Mouse (Mus musculus) hindbrain, embryonic 16.5 days (tissue): Measurements from ENCODE around the gene Umad1. TPM values are rescaled to one million over a fixed set of nuclear protein-coding genes. Genes with fewer than 3 reads are reported as not detected.

Experiments
- ATAC-seq: fragments of 200-750 bp; cut with Nextera tagmentation; 2 replicates; pipeline ENCODE4 v1.8.0; 2017; ENCODE audit warnings: moderate TSS enrichment, moderate library complexity
- H3K27ac ChIP-seq: fragments of 300-500 bp; sonication (generic); 2 replicates; pipeline ENCODE4 v1.5.1; 2014; ENCODE audit warnings: low read depth, mild to moderate bottlenecking, control low read depth, low read length, moderate library complexity
- H3K27me3 ChIP-seq: fragments of 300-500 bp; sonication (generic); replicated peaks from 2 replicates; pipeline ENCODE4 v1.6.1; 2014; ENCODE audit warnings: low read length; ENCODE audit not compliant: control insufficient read depth, insufficient read depth
- H3K36me3 ChIP-seq: fragments of 300-500 bp; sonication (generic); 2 replicates; pipeline ENCODE4 v1.6.1; 2014; ENCODE audit warnings: mild to moderate bottlenecking, low read length, moderate library complexity, mixed read lengths; ENCODE audit not compliant: control insufficient read depth, insufficient read depth
- H3K4me1 ChIP-seq: fragments of 300-500 bp; sonication (generic); 2 replicates; pipeline ENCODE4 v1.6.1; 2014; ENCODE audit warnings: low read depth, low read length; ENCODE audit not compliant: control insufficient read depth, insufficient read depth
- H3K4me2 ChIP-seq: fragments of 300-500 bp; sonication (generic); 2 replicates; pipeline ENCODE4 v1.6.1; 2014; ENCODE audit warnings: mild to moderate bottlenecking, low read length, control low read depth, moderate library complexity
- H3K4me3 ChIP-seq: fragments of 300-500 bp; sonication (generic); 2 replicates; pipeline ENCODE4 v1.5.1; 2014; ENCODE audit warnings: mild to moderate bottlenecking, low read length, control low read depth, moderate library complexity
- H3K9ac ChIP-seq: fragments of 300-500 bp; sonication (generic); 2 replicates; pipeline ENCODE4 v1.6.1; 2014; ENCODE audit warnings: low read depth, mild to moderate bottlenecking, control low read depth, low read length, moderate library complexity
- H3K9me3 ChIP-seq: fragments of 300-500 bp; sonication (generic); 2 replicates; pipeline ENCODE4 v1.6.1; 2014; ENCODE audit warnings: mild to moderate bottlenecking, low read length, moderate library complexity; ENCODE audit not compliant: control insufficient read depth
- WGBS: fragments of 180-500 bp; shearing (Covaris S2); extraction: QIAGEN DNeasy Blood & Tissue Kit; methylation state at CpG from one replicate; pipeline ENCODE4 v1.1.7; 2014; 5-methylcytosine and 5-hydroxymethylcytosine counted together
- polyA plus RNA-seq: library from polyadenylated mRNA; unstranded; fragments of >200 nt; fragmentation: Nextera tagmentation; extraction: Ambion mirVana; gene quantifications from 2 replicates; pipeline ENCODE4 v1.2.1, GENCODE M21; 2015

Umad1 gene
- 61.0 and 62.6 TPM in 2 replicates for polyA plus RNA-seq

DNA sequence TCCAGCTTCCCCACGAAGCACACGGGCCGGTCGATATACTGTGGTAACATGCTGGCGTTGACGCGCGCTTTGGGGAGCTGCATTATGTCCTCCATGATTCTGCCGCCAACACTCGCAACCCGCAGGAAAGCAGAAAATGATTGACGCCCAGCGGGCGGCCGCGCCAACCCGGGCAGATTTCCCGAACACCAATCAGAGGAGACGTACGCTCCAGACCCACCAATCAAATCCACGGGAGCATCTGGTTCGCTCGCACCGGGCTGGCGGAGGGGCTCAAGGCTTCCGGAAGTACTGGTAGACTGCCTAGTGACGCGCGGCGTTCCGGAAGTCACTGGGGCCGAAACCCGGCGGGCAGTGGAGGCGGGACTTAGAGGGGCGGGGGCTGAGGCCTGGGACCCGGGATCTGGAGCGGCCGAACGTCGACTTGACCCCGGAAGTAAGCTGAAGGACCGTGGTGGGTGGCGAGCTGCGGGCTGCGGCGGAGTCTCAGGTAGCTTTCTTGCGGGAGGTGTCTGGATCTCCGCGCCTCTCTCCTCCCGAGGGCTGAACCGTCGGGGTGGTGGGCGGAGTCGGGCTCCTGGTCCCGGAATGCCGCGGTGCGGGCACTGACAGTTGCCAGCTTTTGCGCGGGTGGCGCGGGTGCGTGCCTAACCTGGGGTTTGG, at the start of gene Umad1, which contains the start of the genes Rpa3 and Gm45062:
TSS of gene Umad1 (plus strand) at position 285 of the 663 bp plus-strand sequence.
TSS of gene Rpa3 (minus strand) at position 170 of the 663 bp plus-strand sequence.
TSS of gene Gm45062 (plus strand) at position 447 of the 663 bp plus-strand sequence.
- Histone ChIP-seq H3K4me1 (peaks cover 8% of the 10 kb centered on the region), H3K27me3 (no peaks in the 10 kb centered on the region), H3K36me3 (no peaks in the 10 kb centered on the region; the same call in 1 of the 2 replicates), H3K9me3 (no peaks in the 10 kb centered on the region), H3K4me3 (peak within 1 kb of the TSS; percentile 75), H3K4me2 (peak within 1 kb of the TSS; percentile 88), H3K27ac (peak within 1 kb of the TSS; percentile 91), H3K9ac (peak within 1 kb of the TSS; percentile 85)
- under 1% methylated on average over 60 of the region's 64 CpGs for WGBS
- ATAC-seq, result peak; percentile 100

DNA sequence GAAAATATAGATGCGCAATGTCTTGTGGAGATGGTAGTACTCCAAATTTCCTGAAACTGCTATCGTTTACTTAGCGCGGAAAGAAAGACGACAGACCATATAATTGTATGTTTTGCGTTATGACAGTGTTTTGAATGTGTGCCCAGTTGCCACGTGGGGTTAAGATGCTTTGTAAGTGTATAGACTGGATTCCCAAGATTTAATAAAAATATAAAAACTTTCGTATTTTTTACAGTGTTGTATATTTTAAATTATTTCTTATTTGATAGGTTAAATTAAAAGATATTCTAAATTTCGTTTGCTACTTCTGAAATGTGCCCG, 49.3 kb upstream of the Umad1 start:
- no peak for ATAC-seq
- peak overlapping the region; percentile 66 for H3K4me2 ChIP-seq
- peaks cover 2% of the 10 kb centered on the region; the same call in 1 of the 2 replicates for H3K36me3 ChIP-seq
- H3K27ac ChIP-seq, result peak overlapping the region; percentile 93
- 10% methylated on average over 10 of the region's 10 CpGs for WGBS
- H3K27me3 ChIP-seq, result no peaks in the 10 kb centered on the region
- peak overlapping the region; percentile 94 for H3K9ac ChIP-seq
- peaks cover 9% of the 10 kb centered on the region for H3K4me1 ChIP-seq
- peak overlapping the region; percentile 85 for H3K4me3 ChIP-seq
- H3K9me3 ChIP-seq, result no peaks in the 10 kb centered on the region

DNA sequence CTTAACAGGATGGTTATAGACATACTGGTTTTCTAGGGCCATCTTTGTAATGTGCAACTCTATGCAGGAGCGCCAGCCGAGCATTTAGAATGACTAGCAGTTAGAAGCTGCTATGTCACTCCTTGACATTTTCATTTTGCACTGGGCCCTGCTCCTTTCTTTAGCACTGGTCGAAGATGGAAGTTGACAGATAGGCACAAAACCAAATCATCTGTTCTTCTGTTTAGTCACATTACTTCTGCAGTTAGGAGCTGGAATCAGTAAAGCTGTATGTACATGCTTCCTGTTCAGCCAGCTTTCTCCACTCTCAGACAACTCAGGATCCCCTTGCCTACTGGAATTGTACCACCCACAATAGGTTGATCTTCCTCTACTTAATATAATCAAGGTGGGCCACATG, 48.4 kb upstream of the Umad1 start:
- H3K36me3 ChIP-seq, result peaks cover 9% of the 10 kb centered on the region
- H3K27me3 ChIP-seq, result no peaks in the 10 kb centered on the region
- H3K4me2 ChIP-seq, result peak overlapping the region; percentile 66
- no peak overlapping the region for H3K27ac ChIP-seq
- no peak overlapping the region for H3K9ac ChIP-seq
- WGBS, result 84% methylated on average over 3 of the region's 3 CpGs
- no peak overlapping the region for H3K4me3 ChIP-seq
- no peak for ATAC-seq
- peaks cover 9% of the 10 kb centered on the region for H3K4me1 ChIP-seq
- no peaks in the 10 kb centered on the region for H3K9me3 ChIP-seq

DNA sequence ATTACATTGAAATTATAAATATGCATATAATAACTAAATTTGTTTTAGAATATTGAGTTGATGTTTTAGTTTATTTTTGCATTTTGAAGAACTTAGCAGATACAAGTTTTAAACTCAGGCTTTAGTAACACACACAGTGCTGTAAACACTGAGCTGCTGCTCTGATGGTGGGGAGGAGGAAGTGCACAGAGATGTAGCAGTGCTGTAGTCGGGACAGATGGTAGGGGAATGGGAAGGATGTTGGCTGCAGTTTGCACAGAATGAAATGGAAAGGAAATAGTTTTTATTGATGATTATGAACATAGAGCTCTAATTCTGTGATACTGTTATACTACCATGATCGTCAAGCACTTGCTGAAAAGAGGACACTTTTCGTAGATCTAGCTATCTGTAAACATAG, 32.1 kb upstream of the Umad1 start:
- Histone ChIP-seq H3K27ac (no peak overlapping the region), H3K4me1 (no peaks in the 10 kb centered on the region), H3K9ac (no peak overlapping the region), H3K36me3 (peaks cover 10% of the 10 kb centered on the region), H3K4me3 (no peak overlapping the region), H3K9me3 (no peaks in the 10 kb centered on the region), H3K4me2 (no peak overlapping the region), H3K27me3 (no peaks in the 10 kb centered on the region)
- WGBS, result 89% methylated on average over 3 of the region's 3 CpGs
- ATAC-seq, result no peak

DNA sequence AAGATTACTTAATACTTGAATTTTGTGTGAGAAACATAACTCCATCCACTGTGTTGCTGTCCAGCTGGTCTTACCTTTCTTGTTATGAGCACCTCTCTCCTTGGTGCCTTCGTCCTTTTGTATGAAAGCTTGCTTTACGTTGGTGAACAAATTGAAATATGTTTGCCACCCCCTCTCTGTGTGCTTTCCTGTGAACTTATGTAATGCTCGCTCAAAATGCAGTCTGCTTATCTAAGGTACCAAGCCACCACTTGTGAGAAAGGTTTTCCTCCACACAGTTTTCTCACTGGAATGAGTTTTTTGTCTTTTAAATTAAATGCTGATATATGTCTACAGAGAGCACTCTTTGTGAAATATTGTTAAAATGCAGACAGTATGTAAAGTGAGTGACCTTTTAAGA, 30.5 kb upstream of the Umad1 start:
- Histone ChIP-seq H3K4me3 (no peak overlapping the region), H3K9me3 (no peaks in the 10 kb centered on the region), H3K27me3 (no peaks in the 10 kb centered on the region), H3K27ac (no peak overlapping the region), H3K4me2 (no peak overlapping the region), H3K36me3 (peaks cover 9% of the 10 kb centered on the region), H3K4me1 (no peaks in the 10 kb centered on the region), H3K9ac (no peak overlapping the region)
- no peak for ATAC-seq
- WGBS, result 90% methylated on average over 3 of the region's 3 CpGs

DNA sequence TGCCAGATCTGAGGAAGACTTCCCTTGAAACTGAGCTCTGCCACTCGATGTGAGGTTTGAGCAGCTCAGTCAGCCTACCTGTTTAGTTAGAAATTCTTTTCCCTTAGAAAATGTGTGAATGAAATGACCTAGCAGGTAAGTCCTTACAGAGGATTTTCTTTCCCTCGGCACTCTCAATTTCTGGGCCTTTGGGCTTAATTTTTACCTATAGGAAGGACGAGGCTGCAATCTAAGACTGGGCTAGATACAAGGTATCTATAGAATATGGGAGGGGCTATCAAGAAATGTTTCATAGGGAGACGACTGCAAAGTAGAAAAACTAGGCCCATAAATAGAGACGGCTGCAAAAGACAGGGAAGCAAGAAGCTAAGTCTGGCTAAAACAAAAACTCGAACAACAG, 772 bp upstream of the Umad1 start:
- ATAC-seq, result no peak
- Histone ChIP-seq H3K27ac (peak overlapping the region; percentile 87), H3K4me1 (peaks cover 8% of the 10 kb centered on the region), H3K27me3 (no peaks in the 10 kb centered on the region), H3K4me2 (peak overlapping the region; percentile 79), H3K9ac (peak overlapping the region; percentile 80), H3K9me3 (no peaks in the 10 kb centered on the region), H3K36me3 (no peaks in the 10 kb centered on the region; the same call in 1 of the 2 replicates), H3K4me3 (peak overlapping the region; percentile 75)
- WGBS, result 9% methylated on average over 6 of the region's 6 CpGs

DNA sequence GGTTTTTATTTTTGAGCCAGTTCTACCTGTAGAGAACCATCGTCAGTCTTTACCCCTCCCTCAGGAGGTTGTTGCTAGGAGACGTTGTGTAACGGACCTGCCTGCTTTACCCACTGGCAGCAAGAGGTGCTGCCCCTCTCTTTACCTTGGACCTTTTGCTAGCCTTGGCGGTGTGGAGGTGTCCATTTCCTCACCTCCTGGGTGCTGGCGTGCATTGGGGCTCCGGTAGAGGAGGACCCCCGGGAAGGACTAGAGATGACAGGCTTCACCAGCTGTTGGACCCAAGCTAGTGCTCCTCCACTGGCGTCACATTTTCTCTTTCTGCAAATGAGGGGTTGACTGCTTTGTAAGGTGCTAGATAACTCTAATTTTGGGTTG, 568 bp downstream of the Umad1 start:
- peaks cover 8% of the 10 kb centered on the region for H3K4me1 ChIP-seq
- H3K36me3 ChIP-seq, result no peaks in the 10 kb centered on the region
- under 1% methylated on average over 8 of the region's 8 CpGs for WGBS
- no peaks in the 10 kb centered on the region for H3K9me3 ChIP-seq
- peak overlapping the region; percentile 85 for H3K9ac ChIP-seq
- H3K27ac ChIP-seq, result peak overlapping the region; percentile 91
- H3K4me2 ChIP-seq, result peak overlapping the region; percentile 88
- peak overlapping the region; percentile 75 for H3K4me3 ChIP-seq
- ATAC-seq, result no peak
- H3K27me3 ChIP-seq, result no peaks in the 10 kb centered on the region

DNA sequence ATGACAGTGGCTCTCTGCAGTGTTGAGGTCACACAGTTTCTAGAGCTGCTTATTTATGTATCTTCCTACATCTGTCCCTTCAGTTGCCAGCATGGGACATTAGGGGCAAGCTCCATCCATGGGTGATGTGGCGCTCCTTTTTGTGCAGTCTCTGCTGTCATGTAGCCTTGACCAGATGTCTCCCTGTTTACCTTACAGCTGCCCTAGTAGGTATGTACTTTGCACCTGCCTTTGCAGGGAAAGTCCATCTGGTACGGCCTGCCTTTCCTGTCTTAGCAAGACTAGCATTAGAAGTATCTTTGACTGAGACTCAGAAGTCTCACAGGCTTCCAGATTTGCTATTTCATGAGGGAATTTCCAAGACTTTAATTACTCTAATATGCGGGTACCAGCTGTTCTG, 12.0 kb downstream of the Umad1 start:
- Histone ChIP-seq H3K27me3 (no peaks in the 10 kb centered on the region), H3K36me3 (peaks cover 3% of the 10 kb centered on the region), H3K4me3 (no peak overlapping the region), H3K4me1 (no peaks in the 10 kb centered on the region), H3K4me2 (no peak overlapping the region), H3K9ac (no peak overlapping the region), H3K27ac (no peak overlapping the region), H3K9me3 (no peaks in the 10 kb centered on the region)
- ATAC-seq, result no peak
- whole genome bisulfite sequencing, result 87% methylated on average over 3 of the region's 3 CpGs

DNA sequence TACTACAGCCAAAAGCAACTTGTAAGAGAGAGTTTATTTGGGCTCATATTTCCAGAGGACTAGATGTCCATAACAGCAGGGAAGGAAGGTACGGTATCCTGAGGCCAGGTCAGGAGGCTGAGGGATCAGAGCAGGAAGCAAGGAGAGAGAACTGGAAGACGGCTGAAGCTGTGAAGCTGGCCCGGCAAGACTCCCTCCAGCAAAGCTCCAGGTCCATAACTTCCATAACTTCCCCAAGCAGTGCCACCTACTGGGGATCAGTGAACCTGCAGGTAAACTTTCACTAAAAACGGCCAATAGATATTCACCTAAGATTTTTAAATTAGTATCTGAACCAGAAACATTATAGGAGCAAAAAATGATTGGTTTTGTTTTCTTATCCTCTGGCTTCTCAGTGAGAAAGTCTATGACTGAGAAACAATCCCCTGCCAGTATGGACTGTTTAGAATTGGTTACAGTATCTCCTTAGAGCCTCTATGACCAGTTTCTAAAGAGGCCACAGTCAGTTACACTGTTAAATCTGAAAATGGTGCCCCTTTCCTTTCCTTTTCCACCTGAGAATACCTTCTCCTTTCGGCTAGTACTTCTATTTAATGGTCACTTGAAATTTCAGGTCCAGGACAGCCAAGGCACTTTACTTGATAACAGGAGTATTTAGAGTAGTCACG, 15.4 kb downstream of the Umad1 start:
- H3K27me3 ChIP-seq, result no peaks in the 10 kb centered on the region
- no peak for ATAC-seq
- H3K9me3 ChIP-seq, result no peaks in the 10 kb centered on the region
- 0 out of 2 replicates have a peak overlapping the region, but pooled peaks have one; percentile 7 for H3K27ac ChIP-seq
- WGBS, result 42% methylated on average over 6 of the region's 6 CpGs
- H3K4me1 ChIP-seq, result no peaks in the 10 kb centered on the region
- H3K9ac ChIP-seq, result no peak overlapping the region
- peaks cover 3% of the 10 kb centered on the region for H3K36me3 ChIP-seq
- no peak overlapping the region for H3K4me3 ChIP-seq
- no peak overlapping the region for H3K4me2 ChIP-seq
